In the genomic region with DNA sequence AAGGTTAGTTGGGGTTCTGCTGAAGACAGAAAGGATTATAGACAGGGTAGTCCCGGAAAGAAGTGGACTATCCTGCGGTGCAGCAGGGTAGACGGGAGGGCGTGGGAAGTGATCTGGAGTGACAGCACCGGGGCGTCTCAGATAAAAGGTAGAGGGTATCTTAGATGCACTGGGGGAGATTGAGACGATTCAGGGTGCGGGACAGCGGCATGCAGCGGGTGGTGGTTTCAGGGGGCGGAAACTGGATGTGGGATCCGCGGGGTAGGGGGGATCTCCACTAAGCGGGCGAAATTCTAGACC, we compare ENCODE assay signal across 8 mouse cellular contexts. TPM values are rescaled to one million over a fixed set of nuclear protein-coding genes. Genes with fewer than 3 reads are reported as not detected.
DNase-seq lines count a peak whose midpoint lies in the region; ATAC-seq and TF ChIP-seq lines count a peak whose summit lies in the region.

No protein-coding gene starts in this region.

- peaks cover 9% of the 10 kb centered on the region; the same call in 1 of the 2 replicates for H3K4me1 ChIP-seq in lung, postnatal 0 days (ENCODE audit: insufficient read depth, low read depth, low read length)
- H3K4me1 ChIP-seq in liver, postnatal 0 days (ENCODE audit: insufficient read depth), result peaks cover 28% of the 10 kb centered on the region

- no peak for TF ChIP-seq EP300 in lung, postnatal 0 days (IDR thresholded peaks at IDR 0.05)
- no peak; the same call in 1 of the 2 replicates for TF ChIP-seq EP300 in liver, postnatal 0 days (IDR thresholded peaks at IDR 0.05; ENCODE audit: low read depth)

- peak overlapping the region; percentile 92 for H3K9ac ChIP-seq in lung, postnatal 0 days (replicated peaks; ENCODE audit: low read depth)
- peak overlapping the region; percentile 94 for H3K9ac ChIP-seq in liver, postnatal 0 days (replicated peaks)

- peak overlapping the region; percentile 62 for H3K4me3 ChIP-seq in lung, postnatal 0 days (ENCODE audit: low read depth, low read length)
- peak overlapping the region; percentile 73 for H3K4me3 ChIP-seq in liver, postnatal 0 days (ENCODE audit: low read depth, low read length)

- H3K27ac ChIP-seq in lung, postnatal 0 days (ENCODE audit: low read length), result peak overlapping the region; percentile 86
- H3K27ac ChIP-seq in liver, postnatal 0 days (ENCODE audit: low read depth), result peak overlapping the region; percentile 85

- peaks cover 11% of the 10 kb centered on the region; the same call in 1 of the 2 replicates for H3K36me3 ChIP-seq in lung, postnatal 0 days (ENCODE audit: insufficient read depth, low read length)
- H3K36me3 ChIP-seq in liver, postnatal 0 days (replicated peaks; ENCODE audit: insufficient read depth, low read length), result peaks cover 16% of the 10 kb centered on the region

- no peak for TF ChIP-seq CTCF in lung, postnatal 0 days (IDR thresholded peaks at IDR 0.05)
- TF ChIP-seq CTCF in liver, postnatal 0 days (IDR thresholded peaks at IDR 0.05; ENCODE audit: low read depth), result no peak

- peak; percentile 25 for DNase-seq in lung, postnatal 0 days (ENCODE audit: low spot score)
- DNase-seq in lung, postnatal 25 days (ENCODE audit: low spot score), result no peak
- DNase-seq in c-Kit-negative CD71-positive TER-119-positive erythroid progenitor cells, embryonic 14.5 days (ENCODE audit: low read depth, low spot score), result peak; percentile 48
- no peak for DNase-seq in liver, postnatal 0 days
- DNase-seq in left cerebral cortex, adult 9 months (ENCODE audit: low spot score in 2 of 2), result no peak
- no peak for DNase-seq in cerebellum, postnatal 25 days
- no peak for DNase-seq in cerebellum, adult 18-20 months

- 0% methylated on average over 15 of the region's 15 CpGs for WGBS in lung, postnatal 0 days
- WGBS in liver, postnatal 0 days (ENCODE audit: insufficient replicate concordance), result 0% methylated on average over 15 of the region's 15 CpGs

- no peaks in the 10 kb centered on the region for H3K9me3 ChIP-seq in lung, postnatal 0 days (ENCODE audit: low read length)
- no peaks in the 10 kb centered on the region for H3K9me3 ChIP-seq in liver, postnatal 0 days (ENCODE audit: low read length)

- no peaks in the 10 kb centered on the region for H3K27me3 ChIP-seq in lung, postnatal 0 days (replicated peaks; ENCODE audit: insufficient read depth, low read length)
- H3K27me3 ChIP-seq in liver, postnatal 0 days (ENCODE audit: insufficient read depth, low read length), result no peaks in the 10 kb centered on the region

- H3K4me2 ChIP-seq in lung, postnatal 0 days (replicated peaks; ENCODE audit: low read depth, low read length), result peak overlapping the region; percentile 91
- H3K4me2 ChIP-seq in liver, postnatal 0 days (ENCODE audit: low read depth, low read length), result peak overlapping the region; percentile 88

- ATAC-seq in lung, postnatal 0 days, result no peak
- ATAC-seq in granulocyte monocyte progenitor cell, adult 5-6 weeks (replicated peaks; ENCODE audit: poor library complexity, severe bottlenecking), result peak; percentile 6
- peak; percentile 21 for ATAC-seq in liver, postnatal 0 days

RNA-seq across cellular contexts. Expression of gene Ndufb10, which starts 0.4 kb away (rescaled TPM):
- polyA plus RNA-seq in lung, postnatal 0 days (2015; fragmentation: Nextera tagmentation; extraction: Ambion mirVana), result 205 and 206 TPM in 2 replicates
- 247 and 248 TPM in 2 replicates for total RNA-seq in granulocyte monocyte progenitor cell, adult 5-6 weeks (2014; fragmentation: Nextera tagmentation)
- 237 and 286 TPM in 2 replicates for total RNA-seq in granulocyte monocyte progenitor cell, adult 5-6 weeks (2017)
- polyA plus RNA-seq in liver, postnatal 0 days (2015; fragmentation: Nextera tagmentation; extraction: Ambion mirVana), result 355 TPM in 2 replicates

RNA-seq across cellular contexts. Expression of gene Rpl3l, which starts 3.8 kb away (rescaled TPM):
- polyA plus RNA-seq in lung, postnatal 0 days (2015; fragmentation: Nextera tagmentation; extraction: Ambion mirVana), result 0.19 and 0.31 TPM in 2 replicates
- total RNA-seq in granulocyte monocyte progenitor cell, adult 5-6 weeks (2014; fragmentation: Nextera tagmentation), result 0.73 TPM in 1 of 2 replicates, not detected in the other
- total RNA-seq in granulocyte monocyte progenitor cell, adult 5-6 weeks (2017), result 0.52 TPM in 1 of 2 replicates, not detected in the other
- polyA plus RNA-seq in liver, postnatal 0 days (2015; fragmentation: Nextera tagmentation; extraction: Ambion mirVana), result 0.14 and 1.4 TPM in 2 replicates

RNA-seq across cellular contexts. Expression of gene Rps2, which starts 5.9 kb away (rescaled TPM):
- polyA plus RNA-seq in lung, postnatal 0 days (2015; fragmentation: Nextera tagmentation; extraction: Ambion mirVana), result 755 and 834 TPM in 2 replicates
- total RNA-seq in granulocyte monocyte progenitor cell, adult 5-6 weeks (2014; fragmentation: Nextera tagmentation), result 4,639 and 4,919 TPM in 2 replicates
- total RNA-seq in granulocyte monocyte progenitor cell, adult 5-6 weeks (2017), result 1,990 and 2,495 TPM in 2 replicates
- polyA plus RNA-seq in liver, postnatal 0 days (2015; fragmentation: Nextera tagmentation; extraction: Ambion mirVana), result 819 and 856 TPM in 2 replicates

RNA-seq across cellular contexts. Expression of gene Rnf151, which starts 6.0 kb away (rescaled TPM):
- polyA plus RNA-seq in lung, postnatal 0 days (2015; fragmentation: Nextera tagmentation; extraction: Ambion mirVana), result not detected in 2 replicates
- total RNA-seq in granulocyte monocyte progenitor cell, adult 5-6 weeks (2014; fragmentation: Nextera tagmentation), result 1.2 TPM in 1 of 2 replicates, not detected in the other
- not detected in 2 replicates for total RNA-seq in granulocyte monocyte progenitor cell, adult 5-6 weeks (2017)
- not detected in 2 replicates for polyA plus RNA-seq in liver, postnatal 0 days (2015; fragmentation: Nextera tagmentation; extraction: Ambion mirVana)

RNA-seq across cellular contexts. Expression of gene Msrb1, which starts 12.6 kb away (rescaled TPM):
- 59.8 and 61.0 TPM in 2 replicates for polyA plus RNA-seq in lung, postnatal 0 days (2015; fragmentation: Nextera tagmentation; extraction: Ambion mirVana)
- 255 and 331 TPM in 2 replicates for total RNA-seq in granulocyte monocyte progenitor cell, adult 5-6 weeks (2014; fragmentation: Nextera tagmentation)
- total RNA-seq in granulocyte monocyte progenitor cell, adult 5-6 weeks (2017), result 160 and 195 TPM in 2 replicates
- 116 and 119 TPM in 2 replicates for polyA plus RNA-seq in liver, postnatal 0 days (2015; fragmentation: Nextera tagmentation; extraction: Ambion mirVana)

Comparison
In these comparisons a context has a peak if more than half of its experiments do, and no peak if none do; other contexts are left out.
1. DNase-seq: peak in lung, postnatal 0 days (single experiment) and c-Kit-negative CD71-positive TER-119-positive erythroid progenitor cells, embryonic 14.5 days (single experiment); none in lung, postnatal 25 days (single experiment), liver, postnatal 0 days (single experiment), left cerebral cortex, adult 9 months (0 of 2), cerebellum, postnatal 25 days (0 of 2) and cerebellum, adult 18-20 months (0 of 2).